Mouse (Mus musculus) midbrain, embryonic 14.5 days (tissue): Measurements from ENCODE around the gene Dock8. TPM values are rescaled to one million over a fixed set of nuclear protein-coding genes. Genes with fewer than 3 reads are reported as not detected.

Source experiments
- ATAC-seq: fragments of 200-750 bp; cut with Nextera tagmentation; 2 replicates; pipeline ENCODE4 v1.8.0; 2017; ENCODE audit warnings: moderate number of reproducible peaks, moderate library complexity; ENCODE audit not compliant: low FRiP score, low TSS enrichment
- DNase-seq: peaks from one replicate; pipeline ENCODE4 v3.0.0-alpha.2; 2015
- H3K27ac ChIP-seq: fragments of 300-500 bp; sonication (generic); replicated peaks from 2 replicates; pipeline ENCODE4 v1.5.1; 2014; ENCODE audit warnings: mild to moderate bottlenecking, low read depth, low read length, moderate library complexity
- H3K27me3 ChIP-seq: fragments of 300-500 bp; sonication (generic); 2 replicates; pipeline ENCODE4 v1.6.1; 2014; ENCODE audit warnings: low read length, control low read depth, mixed read lengths; ENCODE audit not compliant: control insufficient read depth, insufficient read depth
- H3K36me3 ChIP-seq: fragments of 300-500 bp; sonication (generic); 2 replicates; pipeline ENCODE4 v1.6.1; 2014; ENCODE audit warnings: low read length, control low read depth; ENCODE audit not compliant: control insufficient read depth, insufficient read depth
- H3K4me1 ChIP-seq: fragments of 300-500 bp; sonication (generic); 2 replicates; pipeline ENCODE4 v1.6.1; 2014; ENCODE audit warnings: mild to moderate bottlenecking, antibody characterized with exemption, low read length, control low read depth; ENCODE audit not compliant: control insufficient read depth, insufficient read depth
- H3K4me2 ChIP-seq: fragments of 300-500 bp; sonication (generic); 2 replicates; pipeline ENCODE4 v1.6.1; 2014; ENCODE audit warnings: mild to moderate bottlenecking, low read length, moderate library complexity
- H3K4me3 ChIP-seq: fragments of 300-500 bp; sonication (generic); replicated peaks from 2 replicates; pipeline ENCODE4 v1.5.1; 2014; ENCODE audit warnings: low read depth, low read length
- H3K9ac ChIP-seq: fragments of 300-500 bp; sonication (generic); replicated peaks from 2 replicates; pipeline ENCODE4 v1.6.1; 2014; ENCODE audit warnings: mild to moderate bottlenecking, low read length, moderate library complexity
- H3K9me3 ChIP-seq: fragments of 300-500 bp; sonication (generic); 2 replicates; pipeline ENCODE4 v1.6.1; 2016; ENCODE audit warnings: low read length, control low read depth, mixed read lengths; ENCODE audit not compliant: control insufficient read depth
- WGBS: fragments of 180-500 bp; shearing (Covaris S2); extraction: QIAGEN DNeasy Blood & Tissue Kit; methylation state at CpG from one replicate; pipeline ENCODE4 v1.1.7; 2014; 5-methylcytosine and 5-hydroxymethylcytosine counted together
- polyA plus RNA-seq: library from polyadenylated mRNA; unstranded; fragments of >200 nt; fragmentation: Nextera tagmentation; extraction: Ambion mirVana; gene quantifications from 2 replicates; pipeline ENCODE4 v1.2.1, GENCODE M21; 2014

Dock8 gene
- polyA plus RNA-seq, 1 experiment from 2014 or later: 0.41 TPM

DNA sequence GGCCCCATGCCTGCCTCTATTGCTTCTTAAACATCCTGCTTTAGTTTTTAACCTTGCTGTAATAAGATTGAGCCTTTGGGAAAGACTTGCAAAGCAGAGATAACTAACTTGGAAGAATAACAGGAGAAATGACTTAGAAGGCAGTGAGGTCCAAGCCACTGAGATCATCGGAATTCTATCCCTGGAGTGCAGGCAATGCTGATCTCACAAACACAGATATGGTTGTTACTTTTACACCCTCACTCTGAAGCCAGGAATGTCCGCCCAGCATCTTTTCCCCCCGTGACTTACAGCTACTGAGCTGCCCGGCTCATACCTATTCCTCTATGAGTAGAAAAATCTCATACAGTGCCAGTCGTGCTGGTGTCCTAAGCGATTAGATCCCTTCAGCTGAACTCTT is 180.7 kb downstream of the Dock8 start:
- H3K9me3 ChIP-seq: no peaks in the 10 kb centered on the region
- DNase-seq: no peak
- H3K4me3 ChIP-seq: no peak overlapping the region
- no peaks in the 10 kb centered on the region for H3K36me3 ChIP-seq
- WGBS: 95% methylated on average over 6 of the region's 6 CpGs
- H3K27ac ChIP-seq: no peak overlapping the region
- no peaks in the 10 kb centered on the region for H3K4me1 ChIP-seq
- H3K27me3 ChIP-seq: 0 out of 2 replicates have a peak, but pooled peaks cover 3% of the 10 kb centered on the region
- H3K9ac ChIP-seq: no peak overlapping the region
- H3K4me2 ChIP-seq: no peak overlapping the region
- ATAC-seq: no peak

DNA sequence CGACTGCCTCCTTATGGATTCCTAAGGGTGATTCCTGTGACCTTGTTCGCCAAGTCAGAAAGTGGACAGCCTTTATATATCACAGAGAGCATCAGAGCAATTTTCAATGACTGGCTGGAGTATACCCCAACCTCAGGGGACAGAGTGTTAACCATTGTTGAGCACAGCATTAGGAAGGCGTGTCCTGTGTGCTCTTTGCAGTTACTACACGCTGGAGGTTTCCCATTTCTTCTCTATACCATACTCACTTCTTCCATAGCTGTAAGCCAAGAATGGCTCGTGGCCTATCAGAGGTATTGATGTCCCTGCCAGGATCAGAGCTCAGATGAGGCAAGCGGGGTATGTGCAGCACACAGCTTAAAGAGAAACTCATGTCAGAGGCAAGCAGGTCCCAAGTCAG is 181.2 kb downstream of the Dock8 start:
- Histone ChIP-seq H3K4me1 (no peaks in the 10 kb centered on the region), H3K4me3 (no peak overlapping the region), H3K27me3 (0 out of 2 replicates have a peak, but pooled peaks cover 3% of the 10 kb centered on the region), H3K27ac (no peak overlapping the region), H3K9ac (no peak overlapping the region), H3K9me3 (no peaks in the 10 kb centered on the region), H3K4me2 (no peak overlapping the region), H3K36me3 (no peaks in the 10 kb centered on the region)
- WGBS: 94% methylated on average over 6 of the region's 6 CpGs
- ATAC-seq (no peak), DNase-seq (no peak)

DNA sequence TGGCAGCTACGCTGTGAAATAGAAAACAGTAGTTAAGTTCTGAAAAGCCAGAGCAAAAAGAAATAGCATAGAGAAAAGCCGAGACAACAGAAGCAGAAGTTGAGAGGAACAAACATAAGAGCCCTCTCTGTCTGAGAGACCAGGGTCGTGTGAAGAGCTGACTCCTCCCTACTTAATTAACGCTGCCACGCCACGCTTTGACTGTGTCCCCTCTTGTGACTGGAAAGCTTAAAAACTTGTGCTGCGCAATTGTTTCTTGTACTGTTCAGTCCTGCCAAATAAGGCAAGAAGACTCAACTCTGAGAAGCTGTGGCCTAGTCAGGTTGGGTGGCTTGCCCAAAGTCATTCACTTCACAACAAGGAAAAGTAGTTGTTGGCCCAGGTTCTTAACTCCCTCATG is 184.7 kb downstream of the Dock8 start:
- Histone ChIP-seq H3K4me3 (no peak overlapping the region), H3K4me2 (no peak overlapping the region), H3K4me1 (no peaks in the 10 kb centered on the region), H3K9me3 (no peaks in the 10 kb centered on the region), H3K27me3 (0 out of 2 replicates have a peak, but pooled peaks cover 3% of the 10 kb centered on the region), H3K9ac (no peak overlapping the region), H3K36me3 (no peaks in the 10 kb centered on the region), H3K27ac (no peak overlapping the region)
- 67% methylated on average over 7 of the region's 7 CpGs for WGBS
- DNase-seq: no peak
- ATAC-seq: no peak

DNA sequence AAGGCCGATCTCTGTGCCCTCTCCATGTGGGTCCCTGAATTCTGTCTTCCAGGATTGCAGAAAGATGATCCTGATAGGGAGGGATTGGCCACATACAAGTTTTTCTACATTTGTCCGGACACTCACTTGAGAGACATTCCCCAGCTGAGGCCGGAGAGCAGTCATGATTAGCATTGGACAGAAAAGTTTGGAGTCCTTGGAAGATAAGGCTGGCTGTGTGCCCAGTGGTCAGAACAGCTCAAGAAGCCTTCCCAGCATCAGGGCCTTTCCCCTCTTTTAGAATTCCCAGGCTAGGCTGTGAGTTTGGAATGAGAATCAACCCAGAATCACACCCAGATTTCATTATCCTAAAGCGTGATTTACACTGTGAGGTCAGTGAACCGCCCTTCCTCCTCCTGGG is 187.0 kb downstream of the Dock8 start:
- WGBS: 90% methylated on average over 5 of the region's 5 CpGs
- no peak for ATAC-seq
- Histone ChIP-seq H3K9ac (no peak overlapping the region), H3K4me3 (no peak overlapping the region), H3K4me1 (no peaks in the 10 kb centered on the region), H3K36me3 (no peaks in the 10 kb centered on the region), H3K4me2 (no peak overlapping the region), H3K27me3 (0 out of 2 replicates have a peak, but pooled peaks cover 3% of the 10 kb centered on the region), H3K9me3 (no peaks in the 10 kb centered on the region), H3K27ac (no peak overlapping the region)
- DNase-seq: no peak

GRCm38 (mm10) chr19:25187681-25188080 is 188.3 kb downstream of the Dock8 start:
- no peak overlapping the region for H3K4me2 ChIP-seq
- no peaks in the 10 kb centered on the region for H3K9me3 ChIP-seq
- H3K36me3 ChIP-seq: no peaks in the 10 kb centered on the region
- H3K4me1 ChIP-seq: no peaks in the 10 kb centered on the region
- H3K4me3 ChIP-seq: no peak overlapping the region
- H3K27me3 ChIP-seq: no peaks in the 10 kb centered on the region
- no peak overlapping the region for H3K9ac ChIP-seq
- no peak overlapping the region for H3K27ac ChIP-seq
- DNase-seq: no peak
- ATAC-seq: no peak
- WGBS: 88% methylated on average over 18 of the region's 18 CpGs

- DNase-seq (no peak), ATAC-seq (no peak)
- H3K27me3 ChIP-seq: no peaks in the 10 kb centered on the region
- no peaks in the 10 kb centered on the region for H3K36me3 ChIP-seq
- H3K9ac ChIP-seq: no peak overlapping the region
- WGBS: 96% methylated on average over 9 of the region's 9 CpGs
- H3K4me1 ChIP-seq: no peaks in the 10 kb centered on the region
- H3K4me3 ChIP-seq: no peak overlapping the region
- no peak overlapping the region for H3K27ac ChIP-seq
- no peaks in the 10 kb centered on the region for H3K9me3 ChIP-seq
- no peak overlapping the region for H3K4me2 ChIP-seq
Measured at GRCm38 (mm10) chr19:25193751-25194150, 194.4 kb downstream of the Dock8 start.

GRCm38 (mm10) chr19:25200081-25200860 is 200.9 kb downstream of the Dock8 start:
- no peak overlapping the region for H3K4me2 ChIP-seq
- DNase-seq (peak; percentile 37), ATAC-seq (no peak)
- no peaks in the 10 kb centered on the region for H3K36me3 ChIP-seq
- no peak overlapping the region for H3K4me3 ChIP-seq
- no peaks in the 10 kb centered on the region for H3K4me1 ChIP-seq
- H3K9me3 ChIP-seq: no peaks in the 10 kb centered on the region
- 73% methylated on average over 13 of the region's 13 CpGs for WGBS
- H3K27ac ChIP-seq: no peak overlapping the region
- no peak overlapping the region for H3K9ac ChIP-seq
- no peaks in the 10 kb centered on the region for H3K27me3 ChIP-seq

DNA sequence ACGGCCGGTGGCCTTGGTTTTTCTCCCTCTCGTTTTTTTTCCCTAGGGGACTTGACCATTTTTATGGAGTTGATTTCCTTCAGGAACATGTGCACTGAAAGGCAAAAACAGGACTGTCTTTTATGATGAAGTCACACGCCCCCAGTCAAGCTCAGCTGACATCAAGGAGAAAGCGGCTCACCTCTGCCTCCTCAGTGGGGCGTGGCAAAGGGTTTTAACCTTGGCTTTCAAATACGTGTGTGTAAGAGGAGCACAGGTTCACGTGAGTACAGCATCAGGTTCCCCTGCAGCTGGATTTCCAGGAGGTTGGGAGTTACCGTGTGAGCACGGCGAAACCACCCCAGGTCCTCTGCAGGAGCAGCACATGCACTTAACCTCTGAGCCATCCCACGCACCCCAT is 203.7 kb downstream of the Dock8 start:
- Histone ChIP-seq H3K9me3 (no peaks in the 10 kb centered on the region), H3K27ac (no peak overlapping the region), H3K27me3 (0 out of 2 replicates have a peak, but pooled peaks cover 3% of the 10 kb centered on the region), H3K4me2 (no peak overlapping the region), H3K4me3 (no peak overlapping the region), H3K4me1 (peaks cover 6% of the 10 kb centered on the region), H3K36me3 (no peaks in the 10 kb centered on the region), H3K9ac (no peak overlapping the region)
- no peak for DNase-seq
- 86% methylated on average over 12 of the region's 12 CpGs for WGBS
- ATAC-seq: no peak

- 54% methylated on average over 12 of the region's 12 CpGs for WGBS
- no peaks in the 10 kb centered on the region for H3K9me3 ChIP-seq
- no peak overlapping the region; the same call in 1 of the 2 replicates for H3K4me2 ChIP-seq
- no peaks in the 10 kb centered on the region for H3K36me3 ChIP-seq
- 0 out of 2 replicates have a peak, but pooled peaks cover 3% of the 10 kb centered on the region for H3K27me3 ChIP-seq
- DNase-seq (no peak), ATAC-seq (no peak)
- peaks cover 15% of the 10 kb centered on the region for H3K4me1 ChIP-seq
- no peak overlapping the region for H3K4me3 ChIP-seq
- H3K9ac ChIP-seq: no peak overlapping the region
- H3K27ac ChIP-seq: no peak overlapping the region
Measured at GRCm38 (mm10) chr19:25206969-25207368, 207.6 kb downstream of the Dock8 start.
